22 mouse cellular contexts compared by ENCODE assay signal in the genomic region with DNA sequence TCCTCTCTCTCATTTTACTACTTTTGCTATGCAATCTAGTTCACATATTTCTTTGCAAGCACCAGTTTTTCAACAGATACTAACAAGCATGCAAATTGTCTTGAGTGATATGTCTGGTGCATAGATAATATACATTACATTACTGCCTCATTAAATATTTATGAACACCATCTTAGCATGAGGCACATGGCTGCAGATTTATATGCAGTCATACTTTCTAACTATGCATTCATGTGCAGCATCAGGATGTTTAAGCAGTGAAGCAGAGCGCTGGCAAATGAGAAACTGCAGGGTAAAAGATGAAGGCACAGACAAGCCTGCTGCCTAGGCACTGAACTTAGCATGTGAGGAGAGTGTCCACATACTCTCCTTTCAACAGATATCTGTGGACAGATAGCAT.
DNase-seq lines count a peak whose midpoint lies in the region; ATAC-seq lines count a peak whose summit lies in the region.
"Had no signal": no experiment of that assay in that cellular context is flagged by ENCODE, and none has a peak within 500 bp of the region (broad histone marks: within the 10 kb centered on the region; RNA-seq: fewer than 3 reads in every experiment).

No protein-coding gene starts in this region.

- peak; percentile 65; the same call in 1 of the 2 replicates for ATAC-seq in forebrain, embryonic 12.5 days (ENCODE audit: low FRiP score)
- peak; percentile 62; the same call in 1 of the 2 replicates for ATAC-seq in midbrain, embryonic 12.5 days (ENCODE audit: low FRiP score, low read depth)
- ATAC-seq in hindbrain, embryonic 15.5 days (ENCODE audit: low FRiP score, low read depth), result 0 out of 2 replicates have a peak, but pooled peaks have one; percentile 30
- peak; percentile 78 for ATAC-seq in neural tube, embryonic 14.5 days (ENCODE audit: low read depth)
- ATAC-seq: inflammation-experienced regulatory T-cells, adult 6 months; liver, postnatal 0 days had no signal

- H3K27me3 ChIP-seq in forebrain, embryonic 12.5 days, result no peaks in the 10 kb centered on the region
- no peaks in the 10 kb centered on the region for H3K27me3 ChIP-seq in forebrain, embryonic 10.5 days (ENCODE audit: poor library complexity, severe bottlenecking)
- H3K27me3 ChIP-seq in midbrain, embryonic 12.5 days, result no peaks in the 10 kb centered on the region
- no peaks in the 10 kb centered on the region for H3K27me3 ChIP-seq in midbrain, embryonic 10.5 days (ENCODE audit: low read depth, poor library complexity, severe bottlenecking)
- no peaks in the 10 kb centered on the region for H3K27me3 ChIP-seq in hindbrain, embryonic 15.5 days
- no peaks in the 10 kb centered on the region for H3K27me3 ChIP-seq in neural tube, embryonic 14.5 days (ENCODE audit: control insufficient read depth, insufficient read depth, low read length)
- H3K27me3 ChIP-seq: heart, embryonic 13.5 days; limb, embryonic 12.5 days had no signal

- H3K9me3 ChIP-seq in forebrain, embryonic 12.5 days, result no peaks in the 10 kb centered on the region
- no peaks in the 10 kb centered on the region for H3K9me3 ChIP-seq in forebrain, embryonic 10.5 days
- H3K9me3 ChIP-seq in midbrain, embryonic 12.5 days, result no peaks in the 10 kb centered on the region
- H3K9me3 ChIP-seq in midbrain, embryonic 10.5 days (replicated peaks), result no peaks in the 10 kb centered on the region
- H3K9me3 ChIP-seq in hindbrain, embryonic 15.5 days, result no peaks in the 10 kb centered on the region
- H3K9me3 ChIP-seq in neural tube, embryonic 14.5 days (ENCODE audit: control insufficient read depth, low read length), result no peaks in the 10 kb centered on the region
- H3K9me3 ChIP-seq: heart, embryonic 13.5 days; limb, embryonic 12.5 days had no signal

- 81% methylated on average over 1 of the region's 1 CpGs for WGBS in forebrain, embryonic 12.5 days
- 85% methylated on average over 1 of the region's 1 CpGs for WGBS in forebrain, embryonic 10.5 days
- WGBS in midbrain, embryonic 12.5 days, result 83% methylated on average over 1 of the region's 1 CpGs
- 94% methylated on average over 1 of the region's 1 CpGs for WGBS in midbrain, embryonic 10.5 days
- WGBS in hindbrain, embryonic 15.5 days, result 42% methylated on average over 1 of the region's 1 CpGs
- 59% methylated on average over 1 of the region's 1 CpGs for WGBS in neural tube, embryonic 14.5 days

- no peak for DNase-seq in forebrain, embryonic 10.5 days (ENCODE audit: extremely low spot score, low spot score)
- no peak for DNase-seq in midbrain, embryonic 10.5 days (ENCODE audit: low spot score)
- DNase-seq in right cerebral cortex, postnatal 36 days (ENCODE audit: low spot score in 2 of 2), result no peak
- no peak for DNase-seq in cerebellum, adult 9-11 months
- DNase-seq: adrenal gland, postnatal 14 days; cerebellum, adult 9-10 months; gastrocnemius, postnatal 25 days; heart, adult 2 months; kidney, adult 18-20 months; kidney, postnatal 4 days; liver, postnatal 0 days; lung, postnatal 10 days; right cerebral cortex, adult 18-20 months; thymus, adult 2 months had no signal

- H3K9ac ChIP-seq in forebrain, embryonic 12.5 days, result no peak overlapping the region
- no peak overlapping the region for H3K9ac ChIP-seq in midbrain, embryonic 12.5 days (replicated peaks)
- no peak overlapping the region for H3K9ac ChIP-seq in hindbrain, embryonic 15.5 days
- no peak overlapping the region for H3K9ac ChIP-seq in neural tube, embryonic 14.5 days (replicated peaks; ENCODE audit: low read depth, low read length)
- H3K9ac ChIP-seq: heart, embryonic 13.5 days; limb, embryonic 12.5 days; liver, postnatal 0 days had no signal

- no peaks in the 10 kb centered on the region for H3K36me3 ChIP-seq in forebrain, embryonic 12.5 days (replicated peaks)
- no peaks in the 10 kb centered on the region for H3K36me3 ChIP-seq in forebrain, embryonic 10.5 days (replicated peaks)
- no peaks in the 10 kb centered on the region for H3K36me3 ChIP-seq in midbrain, embryonic 12.5 days
- no peaks in the 10 kb centered on the region for H3K36me3 ChIP-seq in midbrain, embryonic 10.5 days
- no peaks in the 10 kb centered on the region for H3K36me3 ChIP-seq in hindbrain, embryonic 15.5 days
- H3K36me3 ChIP-seq in neural tube, embryonic 14.5 days (ENCODE audit: control insufficient read depth, insufficient read depth, low read length), result no peaks in the 10 kb centered on the region
- H3K36me3 ChIP-seq: heart, embryonic 13.5 days; limb, embryonic 12.5 days had no signal

- H3K4me2 ChIP-seq in forebrain, embryonic 12.5 days, result no peak overlapping the region
- no peak overlapping the region for H3K4me2 ChIP-seq in midbrain, embryonic 12.5 days (replicated peaks)
- no peak overlapping the region for H3K4me2 ChIP-seq in hindbrain, embryonic 15.5 days
- no peak overlapping the region for H3K4me2 ChIP-seq in neural tube, embryonic 14.5 days (ENCODE audit: low read depth, low read length)
- H3K4me2 ChIP-seq: heart, embryonic 13.5 days; limb, embryonic 12.5 days; liver, embryonic 11.5 days had no signal

- H3K4me1 ChIP-seq in forebrain, embryonic 12.5 days, result peaks cover 8% of the 10 kb centered on the region; the same call in 1 of the 2 replicates
- H3K4me1 ChIP-seq in forebrain, embryonic 10.5 days, result peaks cover 10% of the 10 kb centered on the region
- peaks cover 8% of the 10 kb centered on the region; the same call in 1 of the 2 replicates for H3K4me1 ChIP-seq in midbrain, embryonic 12.5 days
- H3K4me1 ChIP-seq in midbrain, embryonic 10.5 days, result 0 out of 2 replicates have a peak, but pooled peaks cover 4% of the 10 kb centered on the region
- H3K4me1 ChIP-seq in hindbrain, embryonic 15.5 days (replicated peaks), result peaks cover 8% of the 10 kb centered on the region; the same call in 1 of the 2 replicates
- no peaks in the 10 kb centered on the region for H3K4me1 ChIP-seq in neural tube, embryonic 14.5 days (ENCODE audit: control insufficient read depth, insufficient read depth, low read length)
- H3K4me1 ChIP-seq: heart, embryonic 13.5 days; limb, embryonic 12.5 days had no signal

- no peak overlapping the region for H3K4me3 ChIP-seq in forebrain, embryonic 12.5 days (replicated peaks)
- H3K4me3 ChIP-seq in forebrain, embryonic 10.5 days, result no peak overlapping the region
- no peak overlapping the region for H3K4me3 ChIP-seq in midbrain, embryonic 12.5 days
- H3K4me3 ChIP-seq in midbrain, embryonic 10.5 days, result no peak overlapping the region
- H3K4me3 ChIP-seq in hindbrain, embryonic 15.5 days, result no peak overlapping the region
- no peak overlapping the region for H3K4me3 ChIP-seq in neural tube, embryonic 14.5 days (ENCODE audit: low read depth, low read length)
- H3K4me3 ChIP-seq: heart, adult 2 months; heart, embryonic 13.5 days; limb, embryonic 12.5 days had no signal

- H3K27ac ChIP-seq in forebrain, embryonic 12.5 days, result no peak overlapping the region
- H3K27ac ChIP-seq in forebrain, embryonic 10.5 days, result no peak overlapping the region
- H3K27ac ChIP-seq in midbrain, embryonic 12.5 days (replicated peaks), result no peak overlapping the region
- H3K27ac ChIP-seq in midbrain, embryonic 10.5 days (replicated peaks), result no peak overlapping the region
- H3K27ac ChIP-seq in hindbrain, embryonic 15.5 days (replicated peaks), result no peak overlapping the region
- no peak overlapping the region for H3K27ac ChIP-seq in neural tube, embryonic 14.5 days (ENCODE audit: low read depth, low read length)
- H3K27ac ChIP-seq: heart, adult 2 months; heart, embryonic 13.5 days; limb, embryonic 12.5 days had no signal
